Mouse (Mus musculus) heart, embryonic 11.5 days (tissue): ENCODE measurements around the gene Gstp1. TPM values are rescaled to one million over a fixed set of nuclear protein-coding genes. Genes with fewer than 3 reads are reported as not detected.
A peak's percentile ranks its signal among the peaks of the same experiment; 100 is the strongest.
"Not testable (repeated sequence)": the region's sequence is repeated elsewhere in the genome, so short reads cannot be mapped to it uniquely, and the experiment has no call there.

Experiments used
- ATAC-seq: fragments of 200-750 bp; cut with Nextera tagmentation; replicated peaks from 2 replicates; pipeline ENCODE4 v1.8.0; 2017; ENCODE audit warnings: moderate library complexity; ENCODE audit not compliant: insufficient number of reproducible peaks, low FRiP score, low TSS enrichment
- H3K27ac ChIP-seq: fragments of 300-500 bp; sonication (generic); 2 replicates; pipeline ENCODE4 v1.5.1; 2014; ENCODE audit warnings: mild to moderate bottlenecking, low read depth, low read length
- H3K27me3 ChIP-seq: fragments of 300-500 bp; sonication (generic); 2 replicates; pipeline ENCODE4 v1.6.1; 2014; ENCODE audit warnings: mild to moderate bottlenecking, low read length, mixed read lengths; ENCODE audit not compliant: control insufficient read depth, insufficient read depth
- H3K36me3 ChIP-seq: fragments of 300-500 bp; sonication (generic); 2 replicates; pipeline ENCODE4 v1.6.1; 2014; ENCODE audit warnings: mild to moderate bottlenecking, low read length, moderate library complexity, mixed read lengths; ENCODE audit not compliant: control insufficient read depth, insufficient read depth
- H3K4me1 ChIP-seq: fragments of 300-500 bp; sonication (generic); 2 replicates; pipeline ENCODE4 v1.6.1; 2014; ENCODE audit warnings: low read length; ENCODE audit not compliant: control insufficient read depth, insufficient read depth
- H3K4me2 ChIP-seq: fragments of 300-500 bp; sonication (generic); 2 replicates; pipeline ENCODE4 v1.6.1; 2014; ENCODE audit warnings: mild to moderate bottlenecking, moderate library complexity
- H3K4me3 ChIP-seq: fragments of 300-500 bp; sonication (generic); 2 replicates; pipeline ENCODE4 v1.5.1; 2014; ENCODE audit warnings: low read depth, low read length
- H3K9ac ChIP-seq: fragments of 300-500 bp; sonication (generic); 2 replicates; pipeline ENCODE4 v1.6.1; 2014; ENCODE audit warnings: mild to moderate bottlenecking, low read depth, low read length, moderate library complexity
- H3K9me3 ChIP-seq: fragments of 300-500 bp; sonication (generic); replicated peaks from 2 replicates; pipeline ENCODE4 v1.6.1; 2016; ENCODE audit warnings: low read length; ENCODE audit not compliant: control insufficient read depth
- WGBS: fragments of 180-500 bp; shearing (Covaris S2); extraction: QIAGEN DNeasy Blood & Tissue Kit; methylation state at CpG from one replicate; pipeline ENCODE4 v1.1.7; 2014; ENCODE audit not compliant: insufficient replicate concordance; 5-methylcytosine and 5-hydroxymethylcytosine counted together
- polyA plus RNA-seq: library from polyadenylated mRNA; unstranded; fragments of >200 nt; fragmentation: Nextera tagmentation; extraction: Ambion mirVana; gene quantifications from 2 replicates; pipeline ENCODE4 v1.2.1, GENCODE M21; 2014

Gstp1 gene
- polyA plus RNA-seq, 1 experiment from 2014 or later = 387 TPM

GRCm38 (mm10) chr19:4051741-4052515, 14.1 kb upstream of the Gstp1 start:
- Histone ChIP-seq H3K4me1 (peaks cover 11% of the 10 kb centered on the region; the same call in 1 of the 2 replicates), H3K4me2 (no peak overlapping the region), H3K36me3 (no peaks in the 10 kb centered on the region), H3K4me3 (no peak overlapping the region), H3K9me3 (no peaks in the 10 kb centered on the region), H3K27me3 (no peaks in the 10 kb centered on the region), H3K9ac (no peak overlapping the region), H3K27ac (no peak overlapping the region)
- WGBS = 51% methylated on average over 10 of the region's 10 CpGs
- ATAC-seq = no peak

GRCm38 (mm10) chr19:4051016-4051415, 13.2 kb upstream of the Gstp1 start:
- H3K36me3 ChIP-seq = no peaks in the 10 kb centered on the region
- no peaks in the 10 kb centered on the region for H3K9me3 ChIP-seq
- 90% methylated on average over 5 of the region's 5 CpGs for WGBS
- H3K9ac ChIP-seq = no peak overlapping the region
- H3K4me3 ChIP-seq = no peak overlapping the region
- H3K27ac ChIP-seq = no peak overlapping the region
- no peak for ATAC-seq
- no peaks in the 10 kb centered on the region for H3K27me3 ChIP-seq
- H3K4me1 ChIP-seq = peaks cover 4% of the 10 kb centered on the region; the same call in 1 of the 2 replicates
- no peak overlapping the region for H3K4me2 ChIP-seq

- ATAC-seq, H3K9ac ChIP-seq, H3K36me3 ChIP-seq, H3K4me3 ChIP-seq, H3K27me3 ChIP-seq, H3K27ac ChIP-seq, H3K4me1 ChIP-seq, H3K9me3 ChIP-seq, H3K4me2 ChIP-seq: not testable (repeated sequence)
- WGBS = 78% methylated on average over 5 of the region's 5 CpGs
Observed at GRCm38 (mm10) chr19:4049069-4049468, 11.3 kb upstream of the Gstp1 start.

- no peak overlapping the region for H3K4me2 ChIP-seq
- H3K36me3 ChIP-seq = no peaks in the 10 kb centered on the region
- H3K9me3 ChIP-seq = no peaks in the 10 kb centered on the region
- WGBS = 15% methylated on average over 4 of the region's 4 CpGs
- no peak for ATAC-seq
- H3K27ac ChIP-seq = no peak overlapping the region
- no peaks in the 10 kb centered on the region for H3K27me3 ChIP-seq
- H3K9ac ChIP-seq = no peak overlapping the region
- no peaks in the 10 kb centered on the region for H3K4me1 ChIP-seq
- no peak overlapping the region for H3K4me3 ChIP-seq
Observed at GRCm38 (mm10) chr19:4047859-4048258, 10.1 kb upstream of the Gstp1 start.

GRCm38 (mm10) chr19:4046866-4047254, 9.1 kb upstream of the Gstp1 start:
- ATAC-seq = no peak
- WGBS = 80% methylated on average over 8 of the region's 8 CpGs
- Histone ChIP-seq H3K9ac (no peak overlapping the region), H3K4me3 (no peak overlapping the region), H3K9me3 (no peaks in the 10 kb centered on the region), H3K27ac (no peak overlapping the region), H3K4me1 (no peaks in the 10 kb centered on the region), H3K36me3 (no peaks in the 10 kb centered on the region), H3K4me2 (no peak overlapping the region), H3K27me3 (no peaks in the 10 kb centered on the region)

GRCm38 (mm10) chr19:4045966-4046865, 8.4 kb upstream of the Gstp1 start, which contains the start of gene Gstp2:
TSS of gene Gstp2 (minus strand) at chr19:4046023.
- Histone ChIP-seq H3K4me1 (no peaks in the 10 kb centered on the region), H3K9ac (no peak within 1 kb of the TSS), H3K27me3 (no peaks in the 10 kb centered on the region), H3K27ac (no peak within 1 kb of the TSS), H3K36me3 (no peaks in the 10 kb centered on the region), H3K4me3 (no peak within 1 kb of the TSS), H3K9me3 (no peaks in the 10 kb centered on the region), H3K4me2 (peak within 1 kb of the TSS; percentile 31)
- peak; percentile 52; the same call in 1 of the 2 replicates for ATAC-seq
- WGBS = 46% methylated on average over 16 of the region's 16 CpGs

- not testable (repeated sequence) for H3K4me2 ChIP-seq, ATAC-seq, H3K4me3 ChIP-seq, H3K27me3 ChIP-seq, H3K9ac ChIP-seq, H3K9me3 ChIP-seq, H3K27ac ChIP-seq, H3K4me1 ChIP-seq, H3K36me3 ChIP-seq
- 86% methylated on average over 5 of the region's 5 CpGs for WGBS
Observed at GRCm38 (mm10) chr19:4044109-4044508, 6.3 kb upstream of the Gstp1 start.

- Histone ChIP-seq H3K4me3 (no peak overlapping the region), H3K4me1 (peaks cover 3% of the 10 kb centered on the region; the same call in 1 of the 2 replicates), H3K36me3 (no peaks in the 10 kb centered on the region), H3K9me3 (no peaks in the 10 kb centered on the region), H3K4me2 (no peak overlapping the region), H3K27me3 (no peaks in the 10 kb centered on the region), H3K27ac (no peak overlapping the region), H3K9ac (no peak overlapping the region)
- 59% methylated on average over 14 of the region's 14 CpGs for WGBS
- ATAC-seq = no peak
Observed at GRCm38 (mm10) chr19:4042124-4042523, 4.3 kb upstream of the Gstp1 start.
